Mouse (Mus musculus): ENCODE results near the gene Gps1.
"Not testable (repeated sequence)": the region's sequence is repeated elsewhere in the genome, so short reads cannot be mapped to it uniquely, and the experiment has no call there.

Gps1 gene

GRCm38 (mm10) chr11:120821076-120821922 is 37.2 kb downstream of the Gps1 start:
- no peak for DNase-seq (ENCODE audit: extremely low read depth, low read depth, low spot score)

- no peak for DNase-seq (ENCODE audit: extremely low read depth, low read depth, low spot score)
Measured at GRCm38 (mm10) chr11:120822321-120822720, 38.2 kb downstream of the Gps1 start.

- no peak for DNase-seq (ENCODE audit: extremely low read depth, low read depth, low spot score)
Measured at GRCm38 (mm10) chr11:120822831-120823550, 38.9 kb downstream of the Gps1 start.

GRCm38 (mm10) chr11:120823551-120823947 is 39.5 kb downstream of the Gps1 start:
- no peak for DNase-seq (ENCODE audit: extremely low read depth, low read depth, low spot score)

- no peak for DNase-seq (ENCODE audit: extremely low read depth, low read depth, low spot score)
Measured at GRCm38 (mm10) chr11:120823956-120824786, 40.1 kb downstream of the Gps1 start, which contains the start of gene Fasn. Gene Fasn (minus strand): TSS chr11:120824547.

GRCm38 (mm10) chr11:120824787-120825288 is 40.8 kb downstream of the Gps1 start:
- DNase-seq (ENCODE audit: extremely low read depth, low read depth, low spot score), result no peak

GRCm38 (mm10) chr11:120825289-120825863 is 41.3 kb downstream of the Gps1 start:
- no peak for DNase-seq (ENCODE audit: extremely low read depth, low read depth, low spot score)

GRCm38 (mm10) chr11:120826016-120826953 is 42.2 kb downstream of the Gps1 start:
- no peak for DNase-seq (ENCODE audit: extremely low read depth, low read depth, low spot score)

GRCm38 (mm10) chr11:120828416-120828815 is 44.3 kb downstream of the Gps1 start:
- DNase-seq (ENCODE audit: extremely low read depth, low read depth, low spot score), result no peak

- no peak for DNase-seq (ENCODE audit: extremely low read depth, low read depth, low spot score)
Measured at GRCm38 (mm10) chr11:120829757-120830532, 45.9 kb downstream of the Gps1 start.

GRCm38 (mm10) chr11:120830686-120831085 is 46.6 kb downstream of the Gps1 start:
- DNase-seq (ENCODE audit: extremely low read depth, low read depth, low spot score), result no peak

- no peak for DNase-seq (ENCODE audit: extremely low read depth, low read depth, low spot score)
Measured at GRCm38 (mm10) chr11:120831659-120832440, 47.8 kb downstream of the Gps1 start.

GRCm38 (mm10) chr11:120832962-120833361 is 48.9 kb downstream of the Gps1 start:
- DNase-seq (ENCODE audit: extremely low read depth, low read depth, low spot score), result not testable (repeated sequence)

- DNase-seq (ENCODE audit: extremely low read depth, low read depth, low spot score), result no peak
Measured at GRCm38 (mm10) chr11:120833555-120834280, 49.6 kb downstream of the Gps1 start.

Data from fat pad, adult 2 months (tissue).